Mouse (Mus musculus): Measurements from ENCODE around the gene Prr5.
"Not testable (repeated sequence)": the region's sequence is repeated elsewhere in the genome, so short reads cannot be mapped to it uniquely, and the experiment has no call there.

Gene Prr5

DNA sequence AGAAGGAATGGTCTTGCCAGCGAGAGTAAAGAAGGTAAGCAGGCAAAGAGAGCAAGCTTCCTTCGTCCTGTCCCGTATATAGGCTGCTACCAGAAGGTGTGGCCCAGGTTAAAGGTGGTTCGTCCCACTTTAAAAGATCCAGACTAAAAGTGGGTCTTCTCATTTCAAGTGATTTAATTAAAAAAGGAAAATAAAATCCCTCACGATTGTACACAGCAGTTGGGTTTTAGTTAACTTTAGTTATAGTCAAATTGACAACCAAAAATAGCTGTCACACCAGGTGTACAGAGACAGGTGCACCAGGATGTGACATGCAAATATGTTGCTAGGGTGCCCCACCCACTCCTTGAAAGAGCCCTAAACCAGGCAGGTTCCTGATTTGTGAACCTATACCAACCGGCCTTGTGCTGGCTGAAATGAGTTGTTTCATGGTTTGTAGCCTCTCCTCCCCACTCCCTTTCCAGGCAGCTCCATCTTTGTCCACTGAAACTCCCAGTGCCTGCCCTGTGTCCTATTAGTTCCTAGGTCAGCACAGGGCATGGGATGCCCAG, 36.0 kb downstream of the Prr5 start:
- CTCF ChIA-PET = interaction anchor here (0.6 kb wide), 1 partner anchor 28 kb away, joined by 4 read pairs; no protein-coding TSS in a partner anchor

DNA sequence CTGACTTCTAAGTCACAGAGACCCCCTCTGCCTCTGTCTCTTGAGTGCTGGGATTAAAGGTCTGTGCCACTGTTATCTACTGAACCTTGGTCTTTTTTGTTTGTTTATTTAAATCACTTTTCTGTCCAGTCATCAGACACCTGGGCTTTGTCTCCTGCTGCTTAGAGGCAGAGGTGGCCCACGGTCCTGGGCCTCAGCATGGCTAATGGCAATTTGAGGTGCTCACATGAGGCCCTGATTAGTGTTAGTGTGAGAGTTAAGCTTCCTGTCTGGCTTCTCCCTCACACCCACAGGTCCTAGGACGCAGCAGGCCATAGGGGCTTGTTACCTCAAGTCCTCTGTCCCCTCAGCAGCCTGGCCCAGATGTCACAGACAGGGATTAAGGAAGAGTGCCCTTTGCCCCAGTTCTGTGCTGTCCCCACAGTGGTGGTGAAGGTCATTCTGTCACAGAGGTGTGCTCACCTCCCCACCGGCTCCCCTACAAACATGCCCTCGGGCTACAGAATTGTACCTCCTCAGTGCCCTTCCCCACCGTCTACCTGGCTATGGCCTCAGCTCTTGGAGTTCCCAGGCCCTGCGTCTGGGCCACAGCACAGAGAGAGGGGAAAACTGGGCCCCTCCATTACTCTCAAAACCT, 37.7 kb downstream of the Prr5 start:
- CTCF ChIA-PET = interaction anchor here (0.6 to 0.7 kb wide), 2 partner anchors 108 to 1841 kb away, joined by 3 read pairs; no protein-coding TSS in a partner anchor

DNA sequence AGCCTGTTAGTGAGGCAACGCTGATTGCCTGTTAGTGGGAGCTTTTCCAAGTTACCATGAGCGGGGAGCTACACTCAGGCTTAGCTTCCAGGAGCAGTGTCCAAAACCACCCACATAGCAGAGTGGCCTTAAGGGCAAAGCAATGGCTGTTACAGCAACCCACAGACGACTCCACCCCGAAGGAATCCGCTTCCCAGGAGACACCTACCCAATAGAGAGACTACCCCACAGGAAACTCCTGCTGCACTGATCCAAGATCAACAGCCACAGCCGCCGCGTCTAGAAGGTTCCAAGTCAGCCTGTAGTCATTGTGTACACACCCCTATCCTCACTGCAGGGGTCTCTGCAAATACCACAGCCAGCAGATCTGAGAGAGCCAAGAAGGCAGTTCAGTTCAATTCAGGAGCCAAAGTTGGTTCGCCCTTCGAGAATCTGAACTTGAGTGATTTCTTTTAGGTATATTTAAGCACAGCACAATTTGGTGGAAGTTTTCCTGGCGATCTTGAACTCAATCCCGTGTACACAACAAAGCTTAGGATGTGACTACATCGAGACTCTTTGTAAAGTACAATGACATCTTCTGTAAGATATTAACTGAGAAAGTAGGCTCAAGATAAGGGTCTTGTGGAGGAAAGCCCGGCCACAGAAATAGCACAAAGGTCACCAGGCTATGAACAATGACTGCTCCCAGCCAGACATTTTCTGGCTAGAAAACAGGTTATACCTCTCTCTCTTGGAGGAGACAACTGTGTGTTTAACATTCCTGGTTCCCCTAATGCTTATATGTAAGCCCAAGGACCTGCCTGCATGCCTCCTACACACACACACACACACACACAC, 43.4 kb downstream of the Prr5 start:
- CTCF ChIA-PET = no interaction called here

DNA sequence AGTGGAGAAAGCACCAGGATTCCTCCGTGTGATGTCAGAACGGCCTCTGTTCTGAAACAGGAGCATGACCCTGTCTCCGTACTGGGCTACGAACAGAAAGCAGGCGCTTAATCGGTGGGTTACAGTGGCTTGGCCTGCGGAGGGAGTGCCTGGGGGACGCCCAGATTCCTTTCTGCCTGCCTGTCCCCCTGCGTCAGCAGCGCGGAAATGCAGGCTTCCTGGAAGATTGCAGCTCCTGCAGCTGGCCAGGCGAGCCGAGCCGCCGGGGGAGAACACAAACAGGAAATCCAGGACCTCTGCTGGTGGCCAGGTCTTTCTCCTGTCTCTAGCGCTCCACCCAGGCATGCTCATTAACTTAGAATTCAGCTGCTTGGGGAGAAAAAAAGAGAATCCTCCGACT, 45.3 kb downstream of the Prr5 start:
- CTCF ChIA-PET = interaction anchor here (0.7 kb wide), 1 partner anchor 58 kb away, joined by 3 read pairs; no protein-coding TSS in a partner anchor

DNA sequence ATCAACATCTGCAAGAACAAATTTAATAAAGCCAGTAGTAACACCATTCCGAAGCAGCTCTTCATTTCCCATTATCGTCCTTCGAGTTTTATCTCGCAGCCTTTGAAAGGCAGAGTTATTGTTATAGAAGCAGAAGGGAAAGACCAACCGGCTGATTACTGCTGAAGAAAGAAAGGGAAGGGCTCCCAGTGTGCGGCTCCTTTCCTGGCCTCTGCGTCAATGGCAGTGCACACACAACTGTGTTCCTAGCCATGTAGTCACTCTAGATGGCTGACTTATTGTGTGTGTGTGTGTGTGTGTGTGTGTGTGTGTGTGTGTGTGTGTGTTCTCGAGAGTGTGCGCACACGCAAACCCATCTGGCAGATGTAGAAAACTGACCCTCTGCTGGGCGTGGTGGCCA, 45.7 kb downstream of the Prr5 start:
- CTCF ChIA-PET = interaction anchor here (0.7 kb wide), 1 partner anchor 59 kb away, joined by 3 read pairs; no protein-coding TSS in a partner anchor

DNA sequence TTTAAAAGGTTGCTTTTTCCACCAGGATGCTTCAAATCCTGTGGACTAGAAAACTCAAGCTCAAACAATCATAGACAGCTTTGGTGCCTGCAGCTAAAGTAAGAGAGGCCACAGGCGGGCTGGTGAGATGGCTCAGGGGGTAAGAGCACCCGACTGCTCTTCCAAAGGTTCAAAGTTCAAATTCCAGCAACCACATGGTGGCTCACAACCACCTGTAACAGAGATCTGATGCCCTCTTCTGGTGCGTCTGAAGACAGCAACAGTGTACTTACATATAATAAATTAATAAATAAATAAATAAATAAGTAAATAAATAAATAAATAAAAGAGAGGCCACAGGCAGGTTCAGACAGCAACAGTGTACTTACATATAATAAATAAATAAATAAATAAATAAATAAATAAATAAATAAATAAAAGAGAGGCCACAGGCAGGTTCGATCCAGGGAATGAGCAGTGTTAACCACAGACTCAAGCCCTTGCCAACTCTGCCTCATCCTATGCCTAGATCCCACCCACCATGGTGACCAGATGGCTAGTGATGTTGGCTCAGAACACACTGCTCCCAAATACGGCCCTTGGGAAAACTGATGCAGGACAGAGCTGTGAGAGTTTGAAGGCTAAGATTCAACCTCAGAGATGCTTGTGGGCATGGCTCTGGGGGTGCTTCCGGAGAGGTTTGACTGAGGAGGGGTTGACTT, 48.3 kb downstream of the Prr5 start:
- CTCF ChIA-PET = interaction anchor here (0.7 to 1.2 kb wide), 2 partner anchors 13 to 40 kb away, joined by 3 to 4 read pairs; no protein-coding TSS in a partner anchor

DNA sequence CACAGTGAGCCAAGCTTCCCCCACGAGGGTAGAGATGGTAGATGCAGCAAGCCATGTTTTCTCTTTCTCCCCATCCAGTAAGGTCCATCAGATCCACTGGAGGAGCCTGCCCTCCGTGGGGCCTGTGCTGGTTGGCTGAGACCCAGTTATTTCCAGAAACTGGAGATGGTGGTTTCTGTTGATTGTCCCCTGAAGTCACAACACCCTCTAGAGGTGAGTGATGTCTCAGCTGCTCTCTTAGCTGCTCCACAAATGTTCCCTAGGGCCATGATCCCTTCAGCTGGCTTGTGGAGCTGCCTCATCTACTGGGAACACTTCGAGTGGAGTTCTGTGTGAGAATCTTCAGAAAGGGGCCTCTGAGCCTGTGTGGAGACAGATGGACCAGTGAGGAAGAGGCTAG, 49.4 kb downstream of the Prr5 start:
- CTCF ChIA-PET = interaction anchor here (0.8 kb wide), 1 partner anchor 39 kb away, joined by 3 read pairs; no protein-coding TSS in a partner anchor

DNA sequence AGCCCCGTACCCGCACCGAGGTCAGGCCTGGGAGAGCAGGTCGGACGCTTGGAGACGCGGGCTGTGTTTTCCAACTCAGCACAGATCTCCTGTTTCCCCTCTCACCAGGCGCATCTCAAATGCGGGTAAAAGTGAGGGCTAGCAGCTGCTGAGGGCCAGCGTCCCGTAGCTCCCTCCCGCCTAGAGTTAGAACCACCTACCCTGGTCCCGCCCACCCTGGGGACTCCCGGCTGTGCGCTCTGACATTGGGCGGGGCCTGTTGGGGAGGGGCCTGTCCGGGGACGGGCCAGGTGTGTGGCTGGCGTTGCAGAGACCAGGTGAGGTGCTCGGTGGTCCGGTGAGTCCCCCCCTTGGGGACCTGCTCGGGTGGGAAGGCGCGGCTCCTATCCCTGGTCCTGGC, 50.4 kb downstream of the Prr5 start, which contains the start of gene Arhgap8:
Arhgap8 (plus strand) TSS at position 262 of the 400 bp plus-strand sequence.
- CTCF ChIA-PET = no interaction called here

DNA sequence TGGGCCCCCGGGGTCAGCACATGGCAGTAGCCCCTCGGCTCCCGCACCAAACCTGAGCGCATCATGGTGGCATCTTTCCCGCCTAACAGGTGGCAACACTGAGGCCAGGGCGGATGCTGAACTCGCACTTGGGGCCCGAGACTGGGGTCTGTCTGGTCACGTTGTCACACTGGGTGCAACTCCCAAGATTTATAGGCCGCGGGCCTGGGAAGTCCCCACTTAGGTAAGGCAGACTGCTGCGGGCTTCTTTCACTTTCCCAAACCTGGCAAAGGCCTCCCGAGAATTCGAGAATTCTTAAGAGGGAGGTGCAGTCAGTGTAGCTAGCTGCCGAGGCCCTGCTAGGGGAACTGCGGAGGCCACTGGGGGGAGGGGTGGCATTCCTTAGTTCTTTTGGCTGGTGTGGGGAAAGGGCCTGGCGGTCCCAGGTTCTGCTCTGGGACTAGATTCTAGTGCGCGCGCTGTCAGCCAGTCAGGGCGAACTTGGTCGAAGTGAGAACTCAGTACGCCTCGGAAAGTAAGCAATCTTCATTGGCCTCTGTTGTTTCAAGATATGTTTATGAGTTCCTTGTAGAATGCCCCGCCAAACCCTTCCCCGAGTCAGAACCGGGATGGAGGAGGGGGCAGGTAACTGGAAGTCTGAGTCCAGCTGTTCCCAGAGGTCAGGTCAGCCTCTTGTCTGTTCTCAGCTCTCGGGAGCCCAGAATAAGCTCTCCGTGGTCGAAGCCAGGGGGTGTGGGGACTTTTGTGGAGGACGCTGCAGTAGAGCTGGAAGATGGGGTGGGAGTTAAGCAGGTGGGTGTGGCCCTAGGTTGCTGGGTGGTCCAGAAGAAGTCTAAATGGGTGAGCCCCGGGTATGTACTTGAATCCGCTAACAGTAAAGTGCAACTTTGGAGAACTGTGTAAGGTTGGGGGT, 51.1 kb downstream of the Prr5 start:
- CTCF ChIA-PET = interaction anchor here (0.6 kb wide), 1 partner anchor 153 kb away, joined by 3 read pairs; no protein-coding TSS in a partner anchor

DNA sequence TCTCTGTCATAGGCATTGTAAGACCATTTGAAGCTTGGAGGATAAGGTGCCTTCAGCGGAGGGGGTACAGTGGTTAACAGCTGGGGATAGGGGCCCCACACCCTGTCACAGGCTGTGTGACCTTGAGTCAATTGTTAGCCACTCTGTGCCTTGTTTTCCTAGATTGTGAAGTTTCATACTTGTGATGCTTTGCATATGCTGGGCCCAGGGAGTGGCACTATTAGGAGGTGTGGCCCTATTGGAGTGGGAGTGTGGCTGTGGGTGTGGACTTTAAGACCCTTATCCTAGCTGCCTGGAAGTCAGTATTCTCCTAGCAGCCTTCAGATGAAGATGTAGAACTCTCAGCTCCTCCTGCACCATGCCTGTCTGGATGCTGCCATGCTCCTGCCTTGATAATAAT, 54.2 kb downstream of the Prr5 start:
- CTCF ChIA-PET = not testable (repeated sequence)

DNA sequence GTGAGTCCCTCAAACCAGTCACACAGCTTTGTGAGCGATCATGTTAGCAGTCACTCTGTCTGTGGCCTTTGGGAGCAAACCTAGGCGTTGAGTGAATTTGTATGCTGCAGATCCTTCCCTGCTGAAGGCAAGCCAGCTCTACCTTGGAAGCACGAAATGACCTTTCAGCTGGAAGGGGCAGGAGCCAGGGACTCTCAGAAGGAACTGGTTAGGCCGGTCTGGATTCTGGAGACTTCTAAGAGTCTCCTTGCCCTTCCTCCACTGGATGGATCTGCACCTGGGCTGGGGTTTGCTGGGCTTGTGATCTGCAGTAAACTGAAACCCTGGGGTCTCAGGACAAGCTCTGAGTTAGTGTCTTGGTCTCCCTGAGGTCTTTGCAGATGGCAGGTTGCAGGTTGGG, 54.8 kb downstream of the Prr5 start:
- CTCF ChIA-PET = no interaction called here

DNA sequence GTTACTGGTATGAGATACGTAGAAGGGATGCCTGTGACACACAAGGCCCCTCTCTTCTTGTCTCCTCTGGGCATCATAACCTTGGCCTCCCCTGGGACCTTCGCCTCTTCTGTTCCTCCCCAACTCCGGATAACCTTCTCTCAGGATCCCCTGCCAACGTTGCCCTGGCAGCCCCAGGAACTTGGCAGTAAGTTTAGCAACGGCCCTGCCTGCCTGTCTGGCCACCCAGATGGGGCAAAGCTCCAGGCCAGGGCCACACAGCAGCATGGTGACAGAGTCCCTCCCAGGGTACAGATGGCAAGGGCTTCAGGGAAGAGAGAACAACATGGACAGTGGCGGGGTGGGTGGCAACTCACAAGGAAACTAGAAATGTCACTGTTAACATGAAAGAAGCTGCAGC, 60.3 kb downstream of the Prr5 start:
- CTCF ChIA-PET = no interaction called here

DNA sequence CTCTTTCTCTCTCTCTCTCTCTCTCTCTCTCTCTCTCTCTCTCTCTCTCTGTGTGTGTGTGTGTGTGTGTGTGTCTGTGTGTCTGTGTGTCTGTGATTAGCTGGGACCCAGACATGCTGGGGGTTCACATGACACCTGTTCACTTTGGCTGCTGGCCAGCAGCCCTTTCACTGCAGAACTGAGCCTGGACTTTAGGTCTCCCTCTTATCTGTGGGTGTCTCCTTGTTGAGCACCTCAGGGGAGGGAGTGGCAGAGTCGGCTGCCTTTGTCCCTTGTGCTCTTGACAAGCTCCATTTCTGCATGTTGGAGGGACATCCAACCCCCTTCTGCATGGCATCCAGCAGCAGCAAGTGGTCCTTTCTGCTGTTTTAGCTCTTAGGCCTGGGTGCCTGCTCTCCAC, 61.5 kb downstream of the Prr5 start:
- CTCF ChIA-PET = no interaction called here

DNA sequence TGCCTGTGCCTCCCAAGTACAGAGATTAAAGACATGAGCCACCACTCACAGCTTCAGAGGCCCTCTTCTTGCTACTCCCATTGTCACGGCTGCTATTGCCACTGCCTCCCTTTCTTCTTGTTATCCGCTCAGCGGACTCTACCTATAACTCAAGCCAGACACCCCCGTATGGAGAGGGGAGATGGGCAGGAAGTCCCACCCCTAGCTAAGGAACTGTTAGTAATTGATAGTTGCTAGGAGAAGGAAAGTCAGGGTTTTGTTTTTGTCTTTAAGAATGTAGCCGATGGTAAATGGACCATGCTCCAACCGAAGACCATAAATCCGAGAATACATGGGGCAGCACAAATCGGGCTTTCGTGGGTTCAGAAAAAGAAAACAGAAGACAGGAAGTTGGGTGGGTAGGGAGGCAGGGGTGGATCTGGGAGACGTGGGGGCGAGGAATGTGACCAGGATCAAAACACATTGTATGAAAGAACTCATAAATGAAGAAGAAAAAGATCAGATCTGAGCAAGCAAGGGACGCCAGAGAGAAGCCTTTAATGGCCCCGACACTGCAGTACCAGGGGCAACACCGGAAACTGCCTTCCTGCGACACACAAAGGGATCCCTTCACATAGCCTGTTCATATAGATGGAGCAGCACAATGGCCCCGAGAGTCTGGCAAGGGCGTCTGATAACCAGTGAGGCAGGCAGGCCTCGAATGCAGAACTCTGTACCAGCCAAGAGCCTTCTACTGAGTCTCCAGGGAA, 62.4 kb downstream of the Prr5 start:
- CTCF ChIA-PET = no interaction called here

DNA sequence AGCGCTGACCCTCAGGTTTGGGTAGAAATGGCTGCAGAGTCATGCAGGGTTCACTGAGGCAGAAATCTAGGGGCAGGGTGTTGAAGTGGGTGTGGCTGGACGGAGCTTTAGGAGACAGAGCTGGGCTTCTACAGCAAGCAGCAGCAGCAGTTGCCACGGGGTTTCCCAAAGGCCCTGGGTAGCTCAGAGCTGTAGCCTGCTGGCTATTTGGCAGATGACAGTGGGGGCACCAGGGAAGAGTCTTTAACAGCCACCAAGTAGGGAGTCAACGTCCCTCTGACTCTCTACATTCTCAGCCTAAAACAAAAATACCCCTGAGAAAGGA, 63.0 kb downstream of the Prr5 start:
- CTCF ChIA-PET = no interaction called here

DNA sequence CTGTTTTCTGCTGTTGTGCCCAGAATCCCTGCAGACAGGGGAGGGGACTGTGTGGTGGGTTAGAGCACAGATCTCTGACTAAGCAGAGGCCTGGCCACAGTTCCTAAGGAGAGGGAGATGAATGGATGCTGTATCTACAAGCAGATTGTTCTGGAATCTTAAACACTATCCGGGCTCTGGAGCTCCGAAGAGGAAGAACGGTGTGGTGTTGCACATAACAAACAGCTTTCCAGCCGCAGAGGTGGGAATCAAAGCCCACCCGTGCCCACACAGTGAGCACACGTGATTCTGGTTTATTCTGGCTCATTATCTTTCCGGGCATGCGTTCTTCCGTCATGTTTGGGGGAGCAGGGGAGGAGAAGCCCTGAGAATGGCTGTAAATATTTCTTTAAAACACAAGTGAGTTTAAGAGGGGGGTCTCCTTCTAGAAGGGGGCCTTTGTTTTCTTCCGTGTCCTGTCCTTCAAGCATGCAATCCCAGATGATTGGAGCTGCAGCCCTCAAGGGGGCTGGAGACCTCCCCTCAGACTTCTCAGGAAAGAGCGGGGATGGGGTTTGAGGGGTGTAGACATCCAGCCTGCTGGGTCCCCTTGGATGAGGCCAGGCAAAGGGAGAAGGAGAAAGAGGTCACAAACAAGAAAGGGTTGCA, 67.0 kb downstream of the Prr5 start:
- CTCF ChIA-PET = no interaction called here

DNA sequence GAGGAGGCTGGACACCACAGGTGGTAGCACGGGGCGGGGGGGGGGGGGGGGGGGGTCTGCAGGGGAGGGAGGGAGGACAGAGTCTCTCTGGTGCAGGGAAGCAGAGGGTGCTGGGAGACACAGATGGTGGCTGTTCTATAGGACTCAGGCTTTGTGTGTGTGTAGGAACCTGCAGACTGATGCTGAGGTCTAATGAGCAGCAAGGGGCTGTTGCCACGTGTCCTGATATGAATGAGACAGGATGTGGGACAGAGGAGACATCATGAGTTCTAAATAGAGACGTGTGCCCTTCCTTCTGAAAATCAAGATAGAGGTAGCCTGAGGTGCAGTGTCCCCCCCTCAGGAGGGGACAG, 67.5 kb downstream of the Prr5 start:
- CTCF ChIA-PET = no interaction called here

DNA sequence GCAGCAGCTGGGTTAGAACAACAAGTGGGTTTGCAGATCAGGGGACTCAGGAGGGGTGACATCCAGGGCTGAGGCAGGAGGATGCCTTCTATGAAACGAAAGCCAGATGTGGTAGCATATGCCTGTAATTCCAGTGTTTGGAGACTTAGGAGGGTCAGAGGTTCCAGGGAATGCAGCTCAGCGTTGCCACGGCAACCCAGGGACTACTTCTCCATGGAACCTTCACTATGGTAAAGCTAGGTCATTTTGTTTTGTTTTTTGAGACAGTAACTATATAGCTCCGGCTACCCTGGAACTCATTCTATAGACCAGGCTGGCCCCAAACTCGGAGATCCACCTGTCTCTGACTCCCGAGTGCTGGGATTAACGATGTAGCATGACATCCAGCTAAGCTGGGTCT, 68.8 kb downstream of the Prr5 start:
- CTCF ChIA-PET = no interaction called here

DNA sequence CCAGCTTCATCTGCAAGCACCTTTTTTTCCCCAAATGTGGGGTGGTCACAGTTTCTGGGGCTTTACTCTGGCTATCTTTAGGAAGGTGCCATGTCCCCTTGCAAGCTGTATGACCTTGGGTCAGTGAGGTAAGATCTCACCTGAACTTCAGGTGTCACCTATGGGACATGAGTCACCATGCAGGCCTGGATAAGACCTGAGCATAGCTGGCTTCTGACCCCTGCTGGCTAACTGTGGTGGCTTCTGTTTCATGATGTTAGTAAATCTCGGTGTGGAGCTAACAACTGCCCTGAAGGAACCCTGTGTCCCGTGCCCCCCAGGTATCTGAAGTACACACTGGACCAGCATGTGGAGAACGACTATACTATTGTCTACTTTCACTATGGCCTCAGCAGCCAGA, 72.2 kb downstream of the Prr5 start:
- CTCF ChIA-PET = no interaction called here

DNA sequence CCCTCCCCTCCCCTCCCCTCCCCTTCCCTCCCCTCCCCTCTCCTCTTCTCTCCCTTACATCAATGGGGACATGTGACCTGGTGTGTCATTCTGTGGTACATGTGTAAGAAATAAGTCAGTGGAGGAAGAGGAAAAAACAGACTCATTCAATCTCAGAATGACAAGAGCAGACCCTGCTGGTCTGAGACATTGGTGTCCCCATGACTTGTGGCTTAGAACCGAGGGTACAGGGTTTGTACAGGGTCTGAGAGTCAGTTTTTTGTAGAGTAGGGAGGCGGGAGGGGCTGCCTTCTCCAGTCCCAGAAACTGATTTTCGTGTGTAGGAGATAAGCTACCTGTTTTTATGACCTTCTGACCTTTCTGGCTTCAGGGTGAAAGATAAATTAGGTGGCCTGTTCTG, 73.9 kb downstream of the Prr5 start:
- CTCF ChIA-PET = no interaction called here
